Mouse (Mus musculus) thymus, postnatal 10 days (tissue): ENCODE measurements around the gene Itgav.

Experiments used
- DNase-seq, 2 experiments: peaks; one replicate each; pipeline ENCODE4 v3.0.0; 2021; ENCODE audit warnings: low spot score in 2 of 2

Itgav gene

DNA sequence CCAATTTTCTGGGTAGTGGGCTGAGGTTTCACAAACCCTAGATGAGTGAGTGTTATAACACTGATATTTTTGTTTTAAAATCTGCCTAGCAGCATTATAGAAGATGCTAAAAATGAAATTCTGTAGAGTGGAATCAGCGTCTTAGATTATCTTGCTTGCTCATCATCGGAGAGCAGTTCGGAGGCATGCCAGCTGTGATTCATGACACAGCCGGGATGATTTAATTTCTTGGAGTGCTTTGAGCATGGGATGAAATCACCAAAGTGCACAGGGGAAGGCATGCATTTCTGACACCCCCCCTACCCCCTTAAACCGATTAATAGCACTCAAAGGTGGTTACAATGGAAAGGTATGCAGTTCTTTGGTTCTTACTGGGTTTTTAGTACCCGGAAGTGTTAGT, 89.8 kb downstream of the Itgav start:
- DNase-seq, result no peak

DNA sequence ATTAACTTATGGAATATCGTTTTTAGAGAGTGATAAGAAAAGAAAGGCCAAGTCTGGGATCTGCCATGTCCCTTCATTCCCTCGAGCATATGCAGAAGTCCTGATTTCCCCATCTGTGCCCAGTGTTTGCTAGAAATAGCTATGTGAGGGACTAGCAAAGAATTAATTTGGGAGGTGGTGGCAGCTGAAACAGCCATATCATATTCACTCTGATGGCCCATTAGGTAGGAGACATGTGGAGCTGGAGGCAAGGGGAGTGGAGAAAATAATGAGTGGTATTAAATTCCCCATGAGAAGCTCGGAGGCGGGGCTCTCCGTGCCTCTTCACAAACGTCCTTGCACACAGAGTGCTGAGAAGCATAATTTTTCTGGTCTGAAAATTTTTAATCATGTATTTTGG, 92.0 kb downstream of the Itgav start:
- no peak for DNase-seq

DNA sequence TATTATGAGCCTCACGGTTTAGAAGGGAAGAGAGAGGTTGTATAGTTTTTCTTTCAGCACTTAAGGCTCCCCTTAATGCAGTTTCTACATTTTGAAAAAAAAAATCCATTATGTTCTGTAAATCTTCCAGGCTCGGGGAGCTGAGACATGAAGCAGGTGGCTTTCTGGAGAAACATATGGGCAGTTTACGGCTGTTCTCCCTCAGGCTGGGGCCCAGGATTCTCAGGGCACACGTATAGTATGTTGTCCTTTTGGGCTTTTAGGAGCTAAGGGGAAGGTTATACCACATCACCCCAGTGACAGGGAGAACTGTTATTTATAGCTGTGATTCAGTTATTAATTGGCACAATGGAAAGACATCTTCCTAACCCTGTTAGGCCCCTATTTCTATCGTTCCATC, 101.0 kb downstream of the Itgav start:
- DNase-seq, result no peak

GRCm38 (mm10) chr2:83828895-83829539, 104.8 kb downstream of the Itgav start:
- no peak for DNase-seq

DNA sequence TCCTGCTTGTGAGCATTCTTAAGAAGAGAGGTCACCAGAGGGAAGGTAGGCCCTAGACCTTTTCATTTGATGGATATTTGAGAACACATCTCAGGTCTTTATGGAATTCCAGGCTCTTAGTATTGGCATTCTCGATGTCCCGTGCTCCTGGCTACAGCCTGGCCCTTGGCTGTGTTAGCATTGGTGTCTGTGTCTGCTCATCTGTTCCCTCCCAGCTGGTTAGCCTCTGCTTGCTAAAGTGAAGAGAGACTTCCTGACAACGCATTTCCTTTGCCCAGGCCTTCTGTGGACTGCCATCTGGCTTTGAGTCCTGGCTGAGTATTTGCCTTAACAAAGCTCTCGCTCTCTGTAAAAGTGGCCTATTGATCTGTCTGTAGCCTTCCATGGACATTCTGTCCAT, 108.7 kb downstream of the Itgav start:
- DNase-seq, result no peak

- DNase-seq, result no peak
Measured at GRCm38 (mm10) chr2:83835313-83836070, 111.3 kb downstream of the Itgav start.

DNA sequence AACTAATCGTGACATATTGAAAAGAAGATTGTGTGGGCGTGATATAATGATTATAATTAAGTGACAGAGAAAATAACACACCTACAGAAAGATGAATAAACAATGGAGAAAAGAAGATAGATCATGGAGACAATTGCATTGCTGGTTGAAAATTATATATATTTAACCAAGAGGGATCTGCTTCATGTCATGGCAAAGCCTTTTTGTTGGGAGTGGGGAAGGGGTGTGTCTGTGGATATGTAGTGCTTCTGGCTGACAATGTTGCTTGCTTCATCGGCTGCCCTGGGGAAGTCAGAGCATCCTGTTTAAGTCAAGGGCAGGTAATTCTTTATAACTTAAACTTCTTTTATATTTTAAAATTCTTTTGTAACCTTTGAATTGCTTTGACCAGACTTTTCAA, 124.3 kb downstream of the Itgav start:
- no peak for DNase-seq

- DNase-seq, result no peak
Measured at GRCm38 (mm10) chr2:83853423-83853822, 129.2 kb downstream of the Itgav start.

- DNase-seq, result no peak
Measured at GRCm38 (mm10) chr2:83856236-83856635, 132.0 kb downstream of the Itgav start.
